Mouse (Mus musculus) spleen, postnatal 36 days (tissue): ENCODE measurements around the gene Rnf169.
A peak's percentile ranks its signal among the peaks of the same experiment; 100 is the strongest.

Source experiments
- DNase-seq, 2 experiments: peaks; one replicate each; pipeline ENCODE4 v3.0.0; 2022; ENCODE audit warnings: low spot score in 2 of 2, mixed read lengths in 1 of 2

Rnf169 gene

DNA sequence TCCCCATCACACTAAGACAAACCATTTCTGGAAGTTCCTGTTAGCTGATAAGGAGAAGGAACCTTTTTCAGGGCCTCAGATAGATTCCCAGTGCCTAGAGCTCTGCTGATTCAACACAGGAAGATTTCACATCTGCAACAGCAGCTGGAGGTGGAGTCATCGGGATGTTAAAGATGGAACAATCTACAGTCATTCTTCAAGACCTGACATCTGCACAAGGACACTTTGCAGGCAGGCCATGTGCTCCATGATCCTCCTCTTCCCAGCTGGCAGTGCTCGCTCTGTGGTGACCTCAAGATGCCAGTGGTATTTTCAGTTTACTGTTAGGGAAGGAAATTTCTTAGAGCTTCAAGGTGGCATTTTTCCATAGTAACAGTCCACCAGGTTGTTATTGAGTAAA, 87.9 kb downstream of the Rnf169 start:
- no peak for DNase-seq

DNA sequence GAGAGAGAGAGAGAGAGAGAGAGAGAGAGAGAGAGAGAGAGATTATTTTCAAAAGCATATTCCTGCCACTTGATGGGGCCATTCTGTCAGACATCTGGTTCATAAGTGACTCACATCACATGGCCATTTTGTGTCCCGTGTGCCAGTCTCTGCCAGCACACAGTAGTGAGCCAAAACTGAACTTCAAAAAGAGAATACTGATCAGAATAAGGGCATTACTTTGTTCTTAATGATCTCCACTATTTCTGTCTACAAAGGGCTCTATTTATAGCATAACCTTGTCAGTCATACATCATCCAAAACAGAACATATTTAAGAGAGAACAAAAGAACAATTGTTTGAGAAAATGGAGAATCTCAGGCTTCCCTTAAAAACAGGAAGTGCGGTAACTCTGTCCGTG, 88.8 kb downstream of the Rnf169 start:
- DNase-seq: no peak

DNA sequence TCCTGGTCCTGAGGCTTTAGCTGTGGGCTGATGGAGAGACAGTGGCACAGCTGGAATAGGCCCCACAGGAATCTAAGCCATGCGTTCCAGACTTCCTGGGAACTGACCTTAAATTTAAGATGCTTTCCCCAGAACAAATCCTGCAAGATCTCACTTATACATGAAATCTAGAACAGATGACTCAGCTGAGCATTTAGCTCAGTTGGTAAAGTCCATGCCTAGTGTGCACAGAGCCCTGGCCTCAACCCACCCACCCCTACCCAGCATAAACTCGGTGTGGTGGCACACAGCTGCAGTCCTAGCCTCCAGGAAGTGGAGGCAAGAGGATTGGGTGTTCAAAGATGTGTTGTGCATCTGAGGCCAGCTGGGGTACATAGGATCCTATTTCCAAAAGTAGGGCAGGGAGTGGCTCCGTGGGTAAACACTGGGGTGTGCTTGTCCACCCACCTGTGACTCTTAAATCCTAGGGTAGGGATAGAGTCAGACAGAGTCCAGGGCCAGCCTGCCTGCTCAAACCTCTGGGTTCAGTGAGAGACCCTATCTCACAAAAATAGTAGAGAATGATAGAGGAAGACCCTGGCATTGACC, 90.0 kb downstream of the Rnf169 start:
- no peak for DNase-seq

DNA sequence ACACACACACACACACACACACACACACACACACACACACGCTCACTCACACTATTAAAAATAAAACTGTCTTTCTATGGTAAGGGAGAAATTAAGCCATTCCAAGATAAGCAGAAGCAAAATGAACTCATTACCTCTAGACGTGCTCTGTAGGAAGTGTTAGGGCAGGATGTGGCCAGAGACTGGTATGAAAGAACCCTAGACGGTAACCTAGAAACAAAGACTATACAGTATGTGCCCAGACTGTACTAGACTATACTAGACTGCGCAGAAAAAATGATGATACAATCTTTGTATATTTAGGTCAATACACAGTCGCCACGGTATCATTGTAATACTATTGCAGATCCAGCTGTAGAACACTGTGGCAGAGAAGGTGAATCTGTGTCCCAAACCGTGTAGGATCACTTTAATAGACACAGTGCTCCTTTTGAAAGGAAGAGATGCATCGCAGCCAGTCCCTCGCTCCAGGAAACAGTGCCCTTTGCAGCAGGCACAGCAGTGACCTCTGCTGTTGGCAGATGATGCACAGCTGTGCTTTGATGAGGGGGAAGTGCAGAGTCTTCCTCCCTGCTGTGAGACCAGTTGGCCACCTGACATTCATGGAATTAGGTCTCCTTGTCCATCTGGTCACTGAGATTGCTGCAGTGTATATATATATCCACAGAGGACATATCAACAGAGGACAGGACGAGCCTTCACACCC, 90.9 kb downstream of the Rnf169 start:
- DNase-seq: peak; percentile 11

DNA sequence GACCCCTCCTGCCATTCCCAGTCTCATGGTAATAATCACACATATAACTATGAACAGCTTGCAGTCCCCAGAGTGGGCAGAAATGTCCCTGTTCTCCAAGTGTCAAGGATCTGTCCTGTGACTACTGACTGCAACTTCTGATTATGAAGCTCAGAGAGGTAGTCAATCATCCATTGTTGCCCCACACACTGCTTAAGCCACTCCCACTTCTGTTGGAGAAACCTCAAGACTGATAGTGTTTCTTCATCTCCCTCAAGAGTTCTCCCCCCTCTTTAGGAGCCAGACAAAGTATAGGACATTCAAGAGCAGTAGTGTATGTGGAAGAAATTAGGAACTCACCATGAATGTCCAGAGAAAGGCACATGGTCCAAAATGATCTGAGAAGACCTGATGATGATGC, 92.5 kb downstream of the Rnf169 start:
- DNase-seq: no peak

- DNase-seq: no peak
These were observed 93.0 kb downstream of the Rnf169 start for GRCm38 (mm10) chr7:99887230-99887735.

GRCm38 (mm10) chr7:99878254-99878653, 102.0 kb downstream of the Rnf169 start:
- no peak for DNase-seq

DNA sequence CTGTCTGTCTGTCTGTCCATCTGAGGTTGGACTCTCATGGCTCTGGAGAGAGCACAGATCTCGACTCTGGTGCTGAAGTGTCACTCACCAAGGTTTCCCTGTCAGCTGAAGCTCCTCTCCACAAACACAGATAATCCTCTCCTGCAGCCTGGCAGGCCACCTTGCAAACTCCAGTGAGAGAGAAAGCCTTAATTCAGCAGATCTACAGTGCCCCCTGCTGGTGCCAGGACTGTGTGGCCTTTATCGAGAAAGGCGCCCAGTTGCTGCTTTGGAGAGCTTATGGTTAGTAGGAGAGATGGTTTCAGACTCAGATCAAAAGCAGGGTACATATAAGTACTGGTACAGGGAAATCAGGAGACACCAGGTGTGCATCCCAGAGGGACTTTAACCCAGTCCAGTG, 103.9 kb downstream of the Rnf169 start:
- DNase-seq: peak; percentile 63 to 68

DNA sequence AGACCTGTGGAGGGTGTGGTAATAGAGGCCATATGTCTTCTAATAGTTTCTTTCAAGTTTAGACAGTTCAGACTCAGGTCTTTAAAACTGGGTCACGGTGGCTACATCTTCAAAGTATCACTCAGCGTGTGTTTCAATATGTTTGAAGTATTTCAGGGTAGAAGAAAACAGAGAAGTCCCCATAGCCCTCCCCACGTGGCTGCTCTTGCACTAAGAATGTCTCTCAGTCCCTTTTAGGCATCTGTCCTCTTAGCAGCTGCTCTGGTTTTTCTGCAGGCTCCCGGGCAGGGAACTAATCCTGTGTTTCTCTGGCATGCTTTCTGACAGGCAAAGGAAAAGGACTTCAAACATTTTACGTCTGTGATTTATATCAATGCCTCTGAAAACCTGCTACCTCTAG, 104.4 kb downstream of the Rnf169 start:
- no peak for DNase-seq

GRCm38 (mm10) chr7:99873965-99874364, 106.3 kb downstream of the Rnf169 start:
- DNase-seq: no peak
